Mouse (Mus musculus) ovary, adult 18-20 months (tissue): ENCODE measurements at regions not wholly inside any gene's neighbourhood (a gene's known extent, or its start where the extent isn't known, plus 50 kb on each side); places are given as distances from the start of the nearest gene placed in this dataset.
"Not testable (repeated sequence)": the region's sequence is repeated elsewhere in the genome, so short reads cannot be mapped to it uniquely, and the experiment has no call there.

ENCODE experiments used
- DNase-seq: peaks from one replicate; pipeline ENCODE4 v3.0.0; 2022; ENCODE audit warnings: low spot score, mixed read lengths

- DNase-seq: no peak
These were observed 108.2 kb upstream of the Nxpe4 start for GRCm38 (mm10) chr9:48053580-48053979.

- peak; percentile 56 for DNase-seq
These were observed 106.6 kb upstream of the Nxpe4 start for GRCm38 (mm10) chr9:48055246-48055645.

GRCm38 (mm10) chr9:48058599-48058998 lies 103.2 kb upstream of the Nxpe4 start:
- DNase-seq: peak; percentile 18

- DNase-seq: peak; percentile 11
These were observed 102.2 kb upstream of the Nxpe4 start for GRCm38 (mm10) chr9:48059549-48060165.

- DNase-seq: no peak
These were observed 100.8 kb upstream of the Nxpe4 start for GRCm38 (mm10) chr9:48060996-48061395.

GRCm38 (mm10) chr9:48066730-48067345 lies 95.0 kb upstream of the Nxpe4 start:
- no peak for DNase-seq

GRCm38 (mm10) chr9:48072592-48072991 lies 89.2 kb upstream of the Nxpe4 start:
- DNase-seq: no peak

GRCm38 (mm10) chr9:48073096-48073495 lies 88.7 kb upstream of the Nxpe4 start:
- DNase-seq: no peak

- DNase-seq: no peak
These were observed 86.1 kb upstream of the Nxpe4 start for GRCm38 (mm10) chr9:48075661-48076240.

- DNase-seq: no peak
These were observed 79.4 kb upstream of the Nxpe4 start for GRCm38 (mm10) chr9:48082461-48082860.

GRCm38 (mm10) chr9:48084196-48084595 lies 77.6 kb upstream of the Nxpe4 start:
- DNase-seq: not testable (repeated sequence)

- no peak for DNase-seq
These were observed 72.2 kb upstream of the Nxpe4 start for GRCm38 (mm10) chr9:48089661-48090060.

- no peak for DNase-seq
These were observed 67.1 kb upstream of the Nxpe4 start for GRCm38 (mm10) chr9:48094756-48095155.

- peak; percentile 6 for DNase-seq
These were observed 62.0 kb upstream of the Nxpe4 start for GRCm38 (mm10) chr9:48099846-48100245.

- DNase-seq: no peak
These were observed 55.2 kb upstream of the Nxpe4 start for GRCm38 (mm10) chr9:48106441-48107167.

- no peak for DNase-seq
These were observed 52.7 kb upstream of the Nxpe4 start for GRCm38 (mm10) chr9:48108994-48109619.

- DNase-seq: no peak
These were observed 50.4 kb upstream of the Nxpe4 start for GRCm38 (mm10) chr9:48111316-48111890.
